Mouse (Mus musculus) ES-Bruce4 (cell line): ENCODE measurements at regions not wholly inside any gene's neighbourhood (a gene's known extent, or its start where the extent isn't known, plus 50 kb on each side); places are given as distances from the start of the nearest gene placed in this dataset.

ENCODE experiments used
- CTCF ChIP-seq: IDR thresholded peaks from one replicate; pipeline ENCODE4 v1.8.1; 2011; ENCODE audit warnings: low read depth, low read length
- POLR2A ChIP-seq: IDR thresholded peaks from one replicate; pipeline ENCODE4 v1.8.1; 2011; ENCODE audit warnings: low read length; ENCODE audit not compliant: insufficient read depth

GRCm38 (mm10) chr12:35666062-35666461 lies 131.2 kb upstream of the Ahr start:
- TF ChIP-seq POLR2A = no peak
- TF ChIP-seq CTCF = no peak
